Mouse (Mus musculus): Measurements from ENCODE around the gene Cxcl17. TPM values are rescaled to one million over a fixed set of nuclear protein-coding genes. Genes with fewer than 3 reads are reported as not detected.

Cxcl17 gene
- total RNA-seq, 2 experiments from 2014 or later: not detected

GRCm38 (mm10) chr7:25394754-25395153, 17.9 kb downstream of the Cxcl17 start:
- no peak for TF ChIP-seq CTCF (conservative IDR thresholded peaks at IDR 0.05)
- Histone ChIP-seq H3K4me3 (peak overlapping the region; percentile 78), H3K27ac (peak overlapping the region; percentile 78)
- DNase-seq (ENCODE audit: low spot score in 2 of 2): no peak

GRCm38 (mm10) chr7:25393451-25394210, 19.1 kb downstream of the Cxcl17 start:
- DNase-seq (ENCODE audit: low spot score in 2 of 2): peak in 1 of 2 experiments; percentile 6
- no peak for TF ChIP-seq CTCF (conservative IDR thresholded peaks at IDR 0.05)
- H3K4me3 ChIP-seq: no peak overlapping the region
- peak overlapping the region; percentile 78; the same call in 1 of the 2 replicates for H3K27ac ChIP-seq

- no peak for TF ChIP-seq CTCF (conservative IDR thresholded peaks at IDR 0.05)
- Histone ChIP-seq H3K27ac (0 out of 2 replicates have a peak overlapping the region, but pooled peaks have one; percentile 29), H3K4me3 (no peak overlapping the region)
- DNase-seq (ENCODE audit: low spot score in 2 of 2): peak in 1 of 2 experiments; percentile 9
Measured at GRCm38 (mm10) chr7:25392851-25393250, 19.8 kb downstream of the Cxcl17 start.

- DNase-seq (ENCODE audit: low spot score in 2 of 2): no peak
- Histone ChIP-seq H3K4me3 (no peak overlapping the region), H3K27ac (no peak overlapping the region)
- no peak for TF ChIP-seq CTCF (conservative IDR thresholded peaks at IDR 0.05)
Measured at GRCm38 (mm10) chr7:25391856-25392453, 20.7 kb downstream of the Cxcl17 start.

- TF ChIP-seq CTCF (conservative IDR thresholded peaks at IDR 0.05): no peak
- peak overlapping the region; percentile 37; the same call in 1 of the 2 replicates for H3K27ac ChIP-seq
- H3K4me3 ChIP-seq: no peak overlapping the region
- DNase-seq (ENCODE audit: low spot score in 2 of 2): no peak
Measured at GRCm38 (mm10) chr7:25390986-25391385, 21.7 kb downstream of the Cxcl17 start.

GRCm38 (mm10) chr7:25390054-25390770, 22.5 kb downstream of the Cxcl17 start:
- DNase-seq (ENCODE audit: low spot score in 2 of 2): no peak
- Histone ChIP-seq H3K27ac (peak overlapping the region; percentile 37), H3K4me3 (no peak overlapping the region)
- TF ChIP-seq CTCF (conservative IDR thresholded peaks at IDR 0.05): no peak

- TF ChIP-seq CTCF (conservative IDR thresholded peaks at IDR 0.05): no peak
- no peak for DNase-seq (ENCODE audit: low spot score in 2 of 2)
Measured at GRCm38 (mm10) chr7:25388916-25389315, 23.8 kb downstream of the Cxcl17 start.

GRCm38 (mm10) chr7:25387811-25388440, 24.8 kb downstream of the Cxcl17 start:
- no peak for DNase-seq (ENCODE audit: low spot score in 2 of 2)
- H3K27ac ChIP-seq: peak overlapping the region; percentile 37; the same call in 1 of the 2 replicates
- peak overlapping the region; percentile 17; the same call in 1 of the 2 replicates for H3K4me3 ChIP-seq
- TF ChIP-seq CTCF (conservative IDR thresholded peaks at IDR 0.05): no peak

More at GRCm38 (mm10) chr7:25388916-25389315, 23.8 kb downstream of the Cxcl17 start:
- Histone ChIP-seq H3K4me3 (no peak overlapping the region), H3K27ac (peak overlapping the region; percentile 37)

GRCm38 (mm10) chr7:25385850-25386555, 26.7 kb downstream of the Cxcl17 start:
- no peak for TF ChIP-seq CTCF (conservative IDR thresholded peaks at IDR 0.05)
- Histone ChIP-seq H3K27ac (peak overlapping the region; percentile 37), H3K4me3 (no peak overlapping the region; the same call in 1 of the 2 replicates)
- DNase-seq (ENCODE audit: low spot score in 2 of 2): peak in 1 of 2 experiments; percentile 38

GRCm38 (mm10) chr7:25385259-25385658, 27.4 kb downstream of the Cxcl17 start:
- DNase-seq (ENCODE audit: low spot score in 2 of 2): no peak
- no peak overlapping the region for H3K4me3 ChIP-seq
- no peak for TF ChIP-seq CTCF (conservative IDR thresholded peaks at IDR 0.05)
- peak overlapping the region; percentile 37; the same call in 1 of the 2 replicates for H3K27ac ChIP-seq

GRCm38 (mm10) chr7:25384818-25385217, 27.9 kb downstream of the Cxcl17 start:
- DNase-seq (ENCODE audit: low spot score in 2 of 2): no peak
- no peak for TF ChIP-seq CTCF (conservative IDR thresholded peaks at IDR 0.05)
- Histone ChIP-seq H3K4me3 (no peak overlapping the region), H3K27ac (no peak overlapping the region)

GRCm38 (mm10) chr7:25384318-25384717, 28.4 kb downstream of the Cxcl17 start:
- no peak overlapping the region for H3K27ac ChIP-seq
- H3K4me3 ChIP-seq: no peak overlapping the region
- DNase-seq (ENCODE audit: low spot score in 2 of 2): no peak
- TF ChIP-seq CTCF (conservative IDR thresholded peaks at IDR 0.05): no peak
